Mouse (Mus musculus): ENCODE results near the gene Nme7. TPM values are rescaled to one million over a fixed set of nuclear protein-coding genes. Genes with fewer than 3 reads are reported as not detected.

Gene Nme7
- total and polyA plus RNA-seq, 3 experiments, result 23.5 to 33.2 (median 25.3) TPM

- H3K27me3 ChIP-seq (replicated peaks), result peaks cover 1% of the 10 kb centered on the region
- no peaks in the 10 kb centered on the region for H3K79me2 ChIP-seq (replicated peaks; ENCODE audit: control insufficient read depth, extremely low read depth, insufficient read depth, poor library complexity, severe bottlenecking)
- H3K4me2 ChIP-seq (ENCODE audit: insufficient read depth, low read depth, poor library complexity, severe bottlenecking), result no peak overlapping the region
- in situ Hi-C loops (cut with MboI; ENCODE audit: low pct_ligation_motif_present, low pct_unique_long_range_greater_than_20kb, low sequenced_read_pairs), result no loop called here
- TF ChIP-seq ZC3H11A (IDR thresholded peaks at IDR 0.05; ENCODE audit: low read depth, low read length) (no peak), ZMIZ1 (IDR thresholded peaks at IDR 0.05; ENCODE audit: low read depth, low read length) (no peak), SMC3 (IDR thresholded peaks at IDR 0.05; ENCODE audit: low read depth, low read length) (no peak), NRF1 (IDR thresholded peaks at IDR 0.05; ENCODE audit: low read depth, low read length) (no peak), PAX5 (IDR thresholded peaks at IDR 0.05; ENCODE audit: low read length) (no peak), MAFK (IDR thresholded peaks at IDR 0.05; ENCODE audit: insufficient replicate concordance, low read length) (no peak), ZKSCAN1 (IDR thresholded peaks at IDR 0.05; ENCODE audit: borderline replicate concordance, low read depth, low read length) (no peak), IRF4 (IDR thresholded peaks at IDR 0.05; ENCODE audit: low read depth, low read length) (no peak), MAX (IDR thresholded peaks at IDR 0.05; ENCODE audit: low read length) (no peak), MYC (IDR thresholded peaks at IDR 0.05; ENCODE audit: low read depth, low read length) (no peak), RCOR1 (conservative IDR thresholded peaks at IDR 0.05; ENCODE audit: low read depth, low read length) (no peak), USF2 (conservative IDR thresholded peaks at IDR 0.05; ENCODE audit: low read depth, low read length) (no peak)
- no peak overlapping the region for H3K9ac ChIP-seq (ENCODE audit: insufficient read depth, low read depth)
- H3K27ac ChIP-seq (ENCODE audit: insufficient read depth, low read depth), result no peak overlapping the region
- DNase-seq (ENCODE audit: extremely low read depth), result no peak
- H3K4me3 ChIP-seq (replicated peaks in 1 of 3; ENCODE audit: low read depth in 2 of 3, low read length in 2 of 3, poor library complexity in 1 of 3), result no peak overlapping the region
- no peaks in the 10 kb centered on the region for H3K36me3 ChIP-seq (replicated peaks in 1 of 2; ENCODE audit: control insufficient read depth in 1 of 2, insufficient read depth in 1 of 2, low read length in 1 of 2)
- dilution Hi-C loops (cut with MboI; ENCODE audit: extremely low pct_ligation_motif_present, extremely low pct_unique_long_range_greater_than_20kb, low sequenced_read_pairs), result no loop called here
- no peaks in the 10 kb centered on the region for H3K9me3 ChIP-seq (replicated peaks; ENCODE audit: low read length)
- peaks cover 8 to 17% of the 10 kb centered on the region in 2 experiments for H3K4me1 ChIP-seq (ENCODE audit: control insufficient read depth in 1 of 2, insufficient read depth in 2 of 2)
These were observed 143.6 kb downstream of the Nme7 start for GRCm38 (mm10) chr1:164447521-164447920.

- no peak overlapping the region for H3K4me3 ChIP-seq (replicated peaks in 1 of 3; ENCODE audit: low read depth in 2 of 3, low read length in 2 of 3, poor library complexity in 1 of 3)
- H3K79me2 ChIP-seq (replicated peaks; ENCODE audit: control insufficient read depth, extremely low read depth, insufficient read depth, poor library complexity, severe bottlenecking), result no peaks in the 10 kb centered on the region
- peaks cover 6 to 17% of the 10 kb centered on the region in 2 experiments; a peak in 3 of 4 replicates for H3K4me1 ChIP-seq (ENCODE audit: control insufficient read depth in 1 of 2, insufficient read depth in 2 of 2)
- no peak overlapping the region for H3K27ac ChIP-seq (ENCODE audit: insufficient read depth, low read depth)
- no peaks in the 10 kb centered on the region for H3K9me3 ChIP-seq (replicated peaks; ENCODE audit: low read length)
- dilution Hi-C loops (cut with MboI; ENCODE audit: extremely low pct_ligation_motif_present, extremely low pct_unique_long_range_greater_than_20kb, low sequenced_read_pairs), result no loop called here
- in situ Hi-C loops (cut with MboI; ENCODE audit: low pct_ligation_motif_present, low pct_unique_long_range_greater_than_20kb, low sequenced_read_pairs), result no loop called here
- H3K36me3 ChIP-seq (replicated peaks in 1 of 2; ENCODE audit: control insufficient read depth in 1 of 2, insufficient read depth in 1 of 2, low read length in 1 of 2), result no peaks in the 10 kb centered on the region
- no peak for DNase-seq (ENCODE audit: extremely low read depth)
- no peak for TF ChIP-seq ZKSCAN1 (IDR thresholded peaks at IDR 0.05; ENCODE audit: borderline replicate concordance, low read depth, low read length)
- no peak for TF ChIP-seq E2F4 (IDR thresholded peaks at IDR 0.05; ENCODE audit: insufficient replicate concordance, low read depth, low read length)
- TF ChIP-seq USF1 (IDR thresholded peaks at IDR 0.05; ENCODE audit: low read depth, low read length), result no peak
- TF ChIP-seq ZMIZ1 (IDR thresholded peaks at IDR 0.05; ENCODE audit: low read depth, low read length), result no peak
- TF ChIP-seq SIN3A (IDR thresholded peaks at IDR 0.05; ENCODE audit: low read length), result no peak
- TF ChIP-seq MEF2A (IDR thresholded peaks at IDR 0.05; ENCODE audit: borderline replicate concordance, low read depth, low read length), result no peak
- TF ChIP-seq JUN (IDR thresholded peaks at IDR 0.05; ENCODE audit: insufficient read depth, low read depth, low read length), result no peak
- no peak for TF ChIP-seq BHLHE40 (IDR thresholded peaks at IDR 0.05; ENCODE audit: low read depth, low read length)
- TF ChIP-seq IRF4 (IDR thresholded peaks at IDR 0.05; ENCODE audit: low read depth, low read length), result no peak
- no peak for TF ChIP-seq UBTF (IDR thresholded peaks at IDR 0.05; ENCODE audit: low read depth, low read length)
- TF ChIP-seq HCFC1 (IDR thresholded peaks at IDR 0.05; ENCODE audit: low read depth, low read length), result no peak
- TF ChIP-seq CHD1 (IDR thresholded peaks at IDR 0.05; ENCODE audit: low read depth, low read length), result no peak
- no peak for TF ChIP-seq ELF1 (IDR thresholded peaks at IDR 0.05; ENCODE audit: low read depth, low read length)
- no peak for TF ChIP-seq MAX (IDR thresholded peaks at IDR 0.05; ENCODE audit: low read length)
- TF ChIP-seq POLR2A (IDR thresholded peaks at IDR 0.05; ENCODE audit: low read depth, low read length), result no peak
- no peak for TF ChIP-seq CTCF (conservative IDR thresholded peaks at IDR 0.05 in 1 of 2, IDR thresholded peaks at IDR 0.05 in 1 of 2; ENCODE audit: low read depth in 2 of 2, low read length in 2 of 2)
- no peaks in the 10 kb centered on the region for H3K27me3 ChIP-seq (replicated peaks)
- H3K9ac ChIP-seq (ENCODE audit: insufficient read depth, low read depth), result no peak overlapping the region
- H3K4me2 ChIP-seq (ENCODE audit: insufficient read depth, low read depth, poor library complexity, severe bottlenecking), result no peak overlapping the region
These were observed 145.7 kb downstream of the Nme7 start for GRCm38 (mm10) chr1:164449626-164450025.

All from CH12.LX (cell line).